Mouse (Mus musculus): ENCODE measurements around the gene Gmcl1. TPM values are rescaled to one million over a fixed set of nuclear protein-coding genes. Genes with fewer than 3 reads are reported as not detected.

The Gmcl1 gene
- polyA plus RNA-seq, 1 experiment from 2014 or later, result 23.2 TPM

DNA sequence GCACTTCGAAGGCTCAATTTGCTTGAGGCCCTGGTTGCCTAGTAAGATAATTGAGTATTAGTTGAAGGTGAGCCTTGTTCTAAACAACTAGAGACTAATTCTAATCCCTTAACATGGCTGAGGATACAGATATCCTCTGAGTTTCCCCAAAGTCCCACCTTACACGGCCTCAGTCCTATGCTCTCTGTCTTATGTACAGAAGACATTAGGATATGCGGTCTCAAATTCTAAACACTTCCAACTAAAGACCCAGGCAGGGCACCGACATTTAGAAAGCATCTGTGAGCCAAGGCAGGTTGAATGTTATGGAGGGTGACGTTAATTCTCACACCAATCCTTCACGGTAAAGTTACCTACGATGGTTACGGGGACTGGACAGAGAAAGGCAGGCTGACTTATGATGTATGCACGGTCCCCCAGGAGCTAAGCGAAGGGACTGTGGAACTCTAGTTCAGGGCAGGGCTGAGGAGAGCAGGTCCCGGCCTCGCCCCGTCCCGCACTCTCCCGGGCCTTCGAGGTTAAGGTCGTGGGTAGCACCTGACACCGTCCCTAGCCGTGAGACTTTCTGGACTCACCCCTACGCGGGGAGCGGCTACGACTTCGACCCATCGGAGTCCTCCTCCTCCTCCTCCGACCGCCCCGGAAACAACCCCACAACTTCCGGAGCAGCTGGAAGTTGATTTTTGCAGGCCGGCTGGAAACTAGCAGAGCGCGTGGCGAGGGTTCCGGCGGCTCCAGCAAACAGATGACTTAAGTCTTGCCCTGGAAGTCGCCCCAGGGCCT is 49.1 kb downstream of the Gmcl1 start, which contains the start of gene Snrnp27:
Gene Snrnp27, minus strand, starts transcription at position 651 of the 783 bp plus-strand sequence.
- H3K9ac ChIP-seq, result peak within 1 kb of the TSS; percentile 89
- no peaks in the 10 kb centered on the region for H3K27me3 ChIP-seq (replicated peaks)
- peak within 1 kb of the TSS; percentile 50; the same call in 1 of the 2 replicates for H3K27ac ChIP-seq (ENCODE audit: poor library complexity, severe bottlenecking)
- H3K9me3 ChIP-seq (replicated peaks), result no peaks in the 10 kb centered on the region
- H3K4me1 ChIP-seq (replicated peaks), result peaks cover 9% of the 10 kb centered on the region
- 3% methylated on average over 36 of the region's 36 CpGs for WGBS
- H3K4me3 ChIP-seq, result peak within 1 kb of the TSS; percentile 88
- H3K36me3 ChIP-seq, result peaks cover 36% of the 10 kb centered on the region
- peak; percentile 90 for ATAC-seq (ENCODE audit: insufficient number of reproducible peaks, low FRiP score)
- H3K4me2 ChIP-seq, result peak within 1 kb of the TSS; percentile 75

DNA sequence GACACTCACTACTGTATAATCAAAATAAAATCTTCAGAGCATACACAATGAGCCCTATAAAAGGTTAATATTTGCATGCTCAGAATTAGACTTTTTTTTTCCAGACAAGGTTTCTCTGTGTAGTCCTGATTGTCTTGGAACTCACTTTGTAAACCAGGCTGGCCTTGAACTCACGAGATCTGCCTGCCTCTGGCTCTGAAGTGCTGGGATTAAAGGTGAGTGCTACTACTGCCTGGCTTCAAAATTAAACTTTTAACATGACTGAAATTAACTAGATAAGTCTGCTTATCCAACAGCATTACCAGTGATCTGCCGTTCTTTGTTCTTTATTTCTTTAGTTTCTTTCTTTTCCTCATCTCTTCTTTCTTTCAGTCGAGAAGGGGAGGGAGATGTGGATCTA is 51.9 kb downstream of the Gmcl1 start:
- Histone ChIP-seq H3K9ac (no peak overlapping the region), H3K27me3 (replicated peaks) (no peaks in the 10 kb centered on the region), H3K9me3 (replicated peaks) (no peaks in the 10 kb centered on the region), H3K4me1 (replicated peaks) (peaks cover 9% of the 10 kb centered on the region), H3K27ac (ENCODE audit: poor library complexity, severe bottlenecking) (no peak overlapping the region), H3K36me3 (peaks cover 63% of the 10 kb centered on the region), H3K4me3 (no peak overlapping the region), H3K4me2 (no peak overlapping the region)
- 86% methylated on average over 3 of the region's 3 CpGs for WGBS
- no peak for ATAC-seq (ENCODE audit: insufficient number of reproducible peaks, low FRiP score)

DNA sequence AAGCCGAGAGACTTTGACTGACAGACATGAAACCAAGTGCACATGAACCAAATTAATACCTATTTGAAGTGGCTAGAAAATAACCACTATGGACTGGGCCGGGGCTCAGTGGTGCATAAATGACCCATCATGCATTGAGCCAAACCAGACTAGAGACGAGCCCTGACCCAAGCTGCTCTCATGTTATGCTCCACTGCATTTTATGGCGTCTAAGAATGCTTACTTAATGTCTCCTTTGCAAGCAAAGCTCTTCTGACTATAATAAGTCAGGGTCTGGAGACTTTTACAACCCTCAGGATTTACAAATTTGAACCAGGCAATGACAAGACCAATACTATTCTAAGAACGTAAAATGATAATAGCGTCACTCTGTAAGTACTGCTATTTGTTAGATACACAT is 54.8 kb downstream of the Gmcl1 start:
- Histone ChIP-seq H3K27me3 (replicated peaks) (no peaks in the 10 kb centered on the region), H3K36me3 (peaks cover 87% of the 10 kb centered on the region), H3K4me2 (no peak overlapping the region), H3K4me3 (no peak overlapping the region), H3K4me1 (replicated peaks) (peaks cover 4% of the 10 kb centered on the region), H3K9ac (no peak overlapping the region), H3K9me3 (replicated peaks) (no peaks in the 10 kb centered on the region), H3K27ac (ENCODE audit: poor library complexity, severe bottlenecking) (no peak overlapping the region)
- no peak for ATAC-seq (ENCODE audit: insufficient number of reproducible peaks, low FRiP score)
- WGBS, result 92% methylated on average over 6 of the region's 6 CpGs

DNA sequence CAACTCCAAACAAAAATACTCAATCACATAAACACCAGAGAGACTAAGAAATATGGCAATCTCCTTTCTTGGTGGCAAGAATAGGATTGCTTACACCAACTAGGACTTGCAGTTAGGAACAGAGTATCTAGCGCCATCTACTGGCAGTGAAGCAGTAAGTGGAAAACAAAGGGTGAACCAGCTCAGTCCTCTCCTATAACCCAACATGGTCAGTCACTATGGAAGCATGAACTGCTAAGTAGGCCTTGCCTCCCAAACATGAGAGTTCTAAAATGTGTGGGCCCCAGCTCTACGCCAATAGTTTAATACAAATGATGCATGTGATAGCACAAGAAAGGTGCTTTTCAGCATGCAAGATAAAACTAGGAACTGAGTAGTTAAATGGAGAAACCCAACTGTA is 62.3 kb downstream of the Gmcl1 start:
- no peak for ATAC-seq (ENCODE audit: insufficient number of reproducible peaks, low FRiP score)
- H3K27me3 ChIP-seq (replicated peaks), result no peaks in the 10 kb centered on the region
- H3K9ac ChIP-seq, result no peak overlapping the region
- WGBS, result 7% methylated on average over 2 of the region's 2 CpGs
- H3K36me3 ChIP-seq, result peaks cover 49% of the 10 kb centered on the region
- no peak overlapping the region for H3K27ac ChIP-seq (ENCODE audit: poor library complexity, severe bottlenecking)
- H3K4me1 ChIP-seq (replicated peaks), result peaks cover 14% of the 10 kb centered on the region
- no peak overlapping the region for H3K4me2 ChIP-seq
- no peak overlapping the region for H3K4me3 ChIP-seq
- H3K9me3 ChIP-seq (replicated peaks), result no peaks in the 10 kb centered on the region; the same call in 1 of the 2 replicates

DNA sequence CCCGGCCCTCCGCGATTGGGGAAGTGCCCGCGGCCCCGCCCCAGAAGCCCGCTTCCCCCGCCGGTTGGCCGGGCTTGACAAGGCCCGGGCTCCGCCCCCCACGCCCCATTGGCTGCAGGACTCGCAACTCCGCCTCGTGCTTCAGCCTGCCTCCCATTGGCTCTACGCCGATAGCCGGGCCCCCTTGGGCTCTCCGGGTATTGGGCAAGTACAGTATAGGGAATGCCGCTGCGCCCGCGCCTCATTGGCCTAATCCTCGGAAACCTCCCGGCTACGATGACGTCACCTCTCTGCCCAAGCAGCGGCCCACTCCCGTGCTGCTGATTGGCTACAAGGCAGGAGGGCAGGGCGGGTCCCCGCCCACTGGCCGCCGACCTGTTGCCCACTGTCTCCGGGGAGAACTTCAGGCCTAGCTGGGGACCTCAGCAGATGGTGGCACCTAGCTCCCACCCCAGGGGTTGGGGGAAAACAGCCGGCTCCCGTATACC is 63.9 kb downstream of the Gmcl1 start:
- H3K4me1 ChIP-seq (replicated peaks), result peaks cover 14% of the 10 kb centered on the region
- H3K27ac ChIP-seq (ENCODE audit: poor library complexity, severe bottlenecking), result peak overlapping the region; percentile 72; the same call in 1 of the 2 replicates
- peak overlapping the region; percentile 87 for H3K4me3 ChIP-seq
- peak; percentile 100 for ATAC-seq (ENCODE audit: insufficient number of reproducible peaks, low FRiP score)
- H3K9ac ChIP-seq, result peak overlapping the region; percentile 65
- peak overlapping the region; percentile 98 for H3K4me2 ChIP-seq
- H3K27me3 ChIP-seq (replicated peaks), result no peaks in the 10 kb centered on the region
- H3K9me3 ChIP-seq (replicated peaks), result no peaks in the 10 kb centered on the region; the same call in 1 of the 2 replicates
- 2% methylated on average over 35 of the region's 37 CpGs for WGBS
- H3K36me3 ChIP-seq, result peaks cover 45% of the 10 kb centered on the region

DNA sequence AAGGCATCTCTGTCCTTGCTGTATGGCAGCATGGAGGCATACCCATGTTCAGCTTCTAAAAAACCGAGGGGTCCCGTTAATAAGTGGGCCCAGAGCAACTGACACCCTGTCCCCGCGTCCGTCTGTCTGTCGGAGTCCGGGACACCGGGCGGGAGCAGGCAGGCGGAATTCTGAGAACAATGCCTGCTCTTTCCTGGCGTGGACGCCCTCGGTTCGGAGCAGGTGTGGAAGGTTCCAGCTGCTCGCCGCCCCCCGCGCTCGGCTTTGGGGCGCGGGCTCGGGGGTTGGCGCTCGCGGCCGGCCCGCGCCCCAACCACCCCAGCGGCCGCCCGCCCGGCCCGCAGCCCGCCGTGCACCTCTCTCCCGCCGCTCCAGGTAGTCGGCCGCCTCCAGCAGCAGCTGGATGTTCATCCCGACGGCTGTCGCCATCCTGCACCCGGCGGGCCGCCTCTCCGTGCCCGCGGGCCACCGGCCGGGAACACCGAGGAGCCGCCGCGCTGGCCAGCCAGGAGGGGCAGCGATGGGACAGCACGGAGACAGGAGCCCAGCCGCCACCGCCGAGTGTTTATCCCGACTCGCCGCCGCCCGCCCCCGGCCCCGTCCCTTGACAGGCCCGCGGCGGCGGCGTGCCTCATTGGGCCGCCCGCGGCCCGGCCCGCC is 64.5 kb downstream of the Gmcl1 start, which contains the start of gene Mxd1:
Gene Mxd1, minus strand, starts transcription at position 582 of the 660 bp plus-strand sequence.
- under 1% methylated on average over 73 of the region's 76 CpGs for WGBS
- Histone ChIP-seq H3K36me3 (peaks cover 46% of the 10 kb centered on the region), H3K27me3 (replicated peaks) (no peaks in the 10 kb centered on the region), H3K9ac (peak within 1 kb of the TSS; percentile 95), H3K4me3 (peak within 1 kb of the TSS; percentile 87), H3K4me1 (replicated peaks) (peaks cover 14% of the 10 kb centered on the region), H3K4me2 (peak within 1 kb of the TSS; percentile 98), H3K9me3 (replicated peaks) (no peaks in the 10 kb centered on the region; the same call in 1 of the 2 replicates), H3K27ac (ENCODE audit: poor library complexity, severe bottlenecking) (peak within 1 kb of the TSS; percentile 72; the same call in 1 of the 2 replicates)
- ATAC-seq (ENCODE audit: insufficient number of reproducible peaks, low FRiP score), result peak; percentile 18

DNA sequence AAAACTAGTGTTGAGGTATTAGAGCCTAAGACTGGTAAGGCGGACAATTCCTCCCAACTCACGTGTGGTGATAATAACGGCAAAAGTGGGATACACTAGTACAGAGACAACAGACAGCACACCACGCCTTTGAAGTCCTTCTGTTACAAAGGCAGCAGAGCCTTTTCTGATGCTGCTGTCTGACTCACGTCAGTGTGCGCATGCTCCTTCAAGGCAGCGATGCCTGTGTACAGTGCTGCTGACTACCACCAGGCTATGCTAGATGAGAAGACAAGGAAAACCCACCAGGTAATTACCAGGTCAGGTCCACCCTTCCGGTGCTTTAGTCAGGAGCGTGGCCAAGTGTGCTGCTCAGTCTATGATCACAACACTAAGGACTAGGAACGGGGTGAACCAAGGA is 66.1 kb downstream of the Gmcl1 start:
- no peak overlapping the region for H3K9ac ChIP-seq
- H3K4me1 ChIP-seq (replicated peaks), result peaks cover 14% of the 10 kb centered on the region
- H3K9me3 ChIP-seq (replicated peaks), result no peaks in the 10 kb centered on the region; the same call in 1 of the 2 replicates
- no peak overlapping the region for H3K27ac ChIP-seq (ENCODE audit: poor library complexity, severe bottlenecking)
- H3K4me2 ChIP-seq, result peak overlapping the region; percentile 28; the same call in 1 of the 2 replicates
- 91% methylated on average over 10 of the region's 10 CpGs for WGBS
- no peaks in the 10 kb centered on the region for H3K27me3 ChIP-seq (replicated peaks)
- peaks cover 39% of the 10 kb centered on the region for H3K36me3 ChIP-seq
- ATAC-seq (ENCODE audit: insufficient number of reproducible peaks, low FRiP score), result no peak
- H3K4me3 ChIP-seq, result no peak overlapping the region

DNA sequence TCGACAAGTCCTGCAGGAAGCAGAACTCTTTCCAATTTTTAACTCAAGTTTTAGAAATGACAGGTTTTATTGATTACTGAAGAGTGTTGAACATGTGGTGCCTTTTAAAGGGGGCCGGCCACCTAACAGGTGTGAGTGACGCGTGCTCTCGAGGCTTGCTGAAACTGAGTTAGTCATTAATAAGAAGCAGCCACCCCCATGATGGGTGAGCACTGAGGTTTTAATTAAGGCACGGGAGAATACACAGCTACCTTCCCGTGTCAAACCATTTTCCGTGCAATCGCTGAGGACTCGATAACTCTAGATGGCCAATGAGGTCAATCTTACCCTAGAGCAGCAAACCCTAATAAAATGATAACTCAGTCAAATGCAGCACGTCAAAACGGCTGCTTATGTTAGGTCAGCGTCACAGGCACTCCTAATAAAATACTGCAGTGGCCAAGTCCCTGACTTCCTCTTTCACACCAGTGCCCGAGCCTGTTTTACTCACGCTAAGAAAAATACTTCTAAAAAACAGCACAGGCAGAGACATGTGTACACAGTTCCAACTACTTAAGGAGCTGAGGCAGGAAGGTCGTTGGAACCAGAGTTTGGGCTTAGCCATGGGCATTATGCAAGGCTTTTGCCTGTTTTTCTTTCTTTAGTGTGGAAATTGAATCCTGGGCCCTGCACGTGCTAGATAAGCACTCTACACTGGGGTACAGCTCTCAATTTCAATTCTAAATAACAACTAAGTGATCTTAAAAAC is 67.4 kb downstream of the Gmcl1 start:
- no peak overlapping the region for H3K4me2 ChIP-seq
- peaks cover 14% of the 10 kb centered on the region for H3K4me1 ChIP-seq (replicated peaks)
- H3K27ac ChIP-seq (ENCODE audit: poor library complexity, severe bottlenecking), result no peak overlapping the region
- peaks cover 33% of the 10 kb centered on the region for H3K36me3 ChIP-seq
- no peak overlapping the region for H3K4me3 ChIP-seq
- 82% methylated on average over 17 of the region's 17 CpGs for WGBS
- H3K9ac ChIP-seq, result no peak overlapping the region
- no peaks in the 10 kb centered on the region for H3K27me3 ChIP-seq (replicated peaks)
- H3K9me3 ChIP-seq (replicated peaks), result no peaks in the 10 kb centered on the region; the same call in 1 of the 2 replicates
- ATAC-seq (ENCODE audit: insufficient number of reproducible peaks, low FRiP score), result no peak

DNA sequence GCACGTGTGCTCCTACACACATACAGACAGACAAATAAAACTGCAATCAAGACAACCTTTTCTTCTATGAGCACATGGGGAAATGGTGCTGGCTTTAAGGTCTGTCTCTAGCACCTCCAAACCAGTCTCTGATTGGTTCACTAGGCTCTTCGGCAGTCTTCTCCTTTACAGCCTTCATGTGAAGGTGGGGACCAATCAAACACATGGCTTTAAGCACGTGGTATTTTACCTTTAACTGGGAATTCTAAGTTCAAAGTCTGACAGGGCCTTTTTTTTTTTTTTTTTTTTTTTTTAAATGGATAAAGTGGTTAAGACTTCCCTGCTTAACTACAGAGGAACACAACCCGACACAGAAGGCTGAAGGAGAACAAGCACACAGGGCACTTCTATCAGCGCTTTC is 68.1 kb downstream of the Gmcl1 start:
- peaks cover 38% of the 10 kb centered on the region for H3K36me3 ChIP-seq
- no peak overlapping the region for H3K27ac ChIP-seq (ENCODE audit: poor library complexity, severe bottlenecking)
- no peak overlapping the region for H3K9ac ChIP-seq
- no peak overlapping the region for H3K4me3 ChIP-seq
- no peaks in the 10 kb centered on the region; the same call in 1 of the 2 replicates for H3K9me3 ChIP-seq (replicated peaks)
- WGBS, result 77% methylated on average over 5 of the region's 5 CpGs
- peaks cover 14% of the 10 kb centered on the region for H3K4me1 ChIP-seq (replicated peaks)
- H3K4me2 ChIP-seq, result no peak overlapping the region
- ATAC-seq (ENCODE audit: insufficient number of reproducible peaks, low FRiP score), result no peak
- no peaks in the 10 kb centered on the region for H3K27me3 ChIP-seq (replicated peaks)

DNA sequence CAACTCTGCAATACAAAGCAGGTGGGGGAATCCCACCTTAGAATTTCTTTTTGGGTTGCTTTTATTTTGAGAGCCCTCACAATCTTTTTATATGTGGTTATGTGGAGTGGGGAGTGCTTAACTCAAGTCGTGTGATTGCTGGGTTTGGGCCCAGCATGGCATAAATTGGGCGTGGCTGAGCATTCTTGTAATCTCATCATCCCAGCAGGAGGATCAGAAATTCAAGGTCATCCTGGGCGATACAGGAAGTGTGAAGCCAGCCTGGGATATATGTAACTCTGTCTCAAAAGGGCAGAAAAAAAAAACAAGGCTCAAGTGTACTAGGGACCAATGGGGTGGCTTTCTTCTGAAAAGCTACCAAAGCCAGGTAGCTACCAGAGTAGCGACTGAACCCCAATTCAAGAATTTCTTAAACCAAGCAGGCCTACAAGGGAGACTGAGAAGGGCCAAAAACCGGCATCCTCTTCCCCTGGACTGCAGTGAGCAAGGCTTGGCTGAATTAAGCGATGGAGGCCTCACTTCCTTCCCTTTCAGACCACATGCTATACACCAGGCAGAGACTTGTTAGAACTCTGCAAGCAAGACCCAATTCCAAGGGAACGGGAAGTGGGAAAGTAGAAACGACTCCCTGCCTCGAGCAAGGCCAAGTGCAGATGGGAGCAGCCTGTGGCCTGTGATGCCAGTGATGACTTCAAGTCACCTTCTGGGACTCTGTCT is 72.9 kb downstream of the Gmcl1 start:
- Histone ChIP-seq H3K36me3 (peaks cover 38% of the 10 kb centered on the region), H3K4me3 (no peak overlapping the region), H3K27ac (ENCODE audit: poor library complexity, severe bottlenecking) (no peak overlapping the region), H3K27me3 (replicated peaks) (no peaks in the 10 kb centered on the region), H3K4me1 (replicated peaks) (peaks cover 15% of the 10 kb centered on the region), H3K4me2 (no peak overlapping the region), H3K9ac (no peak overlapping the region), H3K9me3 (replicated peaks) (no peaks in the 10 kb centered on the region)
- ATAC-seq (ENCODE audit: insufficient number of reproducible peaks, low FRiP score), result no peak
- 74% methylated on average over 9 of the region's 9 CpGs for WGBS

All from heart, embryonic 12.5 days (tissue).